Mouse (Mus musculus) stomach, postnatal 0 days (tissue): Measurements from ENCODE around the gene Creb3l1.

Experiments used
- CTCF ChIP-seq: IDR thresholded peaks from 2 replicates; pipeline ENCODE4 v1.5.1; 2016; ENCODE audit warnings: antibody characterized with exemption, low read depth, mild to moderate bottlenecking, moderate library complexity
- EP300 ChIP-seq: optimal IDR thresholded peaks from 2 replicates; pipeline ENCODE3; 2016; ENCODE audit warnings: antibody characterized with exemption

- TF ChIP-seq EP300 (no peak), CTCF (no peak)
These were observed 64.5 kb downstream of the Creb3l1 start for GRCm38 (mm10) chr2:91959544-91960410.
